Mouse (Mus musculus) heart, postnatal 0 days (tissue): ENCODE results near the gene Bcl3. TPM values are rescaled to one million over a fixed set of nuclear protein-coding genes. Genes with fewer than 3 reads are reported as not detected.
A peak's percentile ranks its signal among the peaks of the same experiment; 100 is the strongest.
"Not testable (repeated sequence)": the region's sequence is repeated elsewhere in the genome, so short reads cannot be mapped to it uniquely, and the experiment has no call there.

Source experiments
- ATAC-seq: fragments of 200-750 bp; cut with Nextera tagmentation; 2 replicates; pipeline ENCODE4 v1.8.0; 2017; ENCODE audit warnings: low read depth, moderate number of reproducible peaks, moderate library complexity; ENCODE audit not compliant: insufficient read depth
- DNase-seq: peaks from one replicate; pipeline ENCODE4 v3.0.0-alpha.2; 2016; ENCODE audit warnings: low spot score
- H3K27ac ChIP-seq: fragments of 300-500 bp; sonication (generic); 2 replicates; pipeline ENCODE4 v1.5.1; 2014; ENCODE audit warnings: low read depth, mild to moderate bottlenecking
- H3K27me3 ChIP-seq: fragments of 300-500 bp; sonication (generic); 2 replicates; pipeline ENCODE4 v1.6.1; 2014; ENCODE audit warnings: low read length, mixed read lengths; ENCODE audit not compliant: control insufficient read depth, insufficient read depth
- H3K36me3 ChIP-seq: fragments of 300-500 bp; sonication (generic); replicated peaks from 2 replicates; pipeline ENCODE4 v1.6.1; 2014; ENCODE audit warnings: low read length, mixed read lengths; ENCODE audit not compliant: control insufficient read depth, insufficient read depth
- H3K4me1 ChIP-seq: fragments of 300-500 bp; sonication (generic); 2 replicates; pipeline ENCODE4 v1.6.1; 2014; ENCODE audit warnings: antibody characterized with exemption; ENCODE audit not compliant: control insufficient read depth, insufficient read depth
- H3K4me2 ChIP-seq: fragments of 300-500 bp; sonication (generic); 2 replicates; pipeline ENCODE4 v1.6.1; 2014; ENCODE audit warnings: low read depth, mild to moderate bottlenecking, low read length, moderate library complexity
- H3K4me3 ChIP-seq: fragments of 300-500 bp; sonication (generic); 2 replicates; pipeline ENCODE4 v1.5.1; 2014; ENCODE audit warnings: low read depth, low read length
- H3K9ac ChIP-seq: fragments of 300-500 bp; sonication (generic); replicated peaks from 2 replicates; pipeline ENCODE4 v1.6.1; 2014; ENCODE audit warnings: low read depth, low read length, mixed read lengths
- H3K9me3 ChIP-seq: fragments of 300-500 bp; sonication (generic); replicated peaks from 2 replicates; pipeline ENCODE4 v1.6.1; 2016; ENCODE audit warnings: low read length; ENCODE audit not compliant: control insufficient read depth
- CTCF ChIP-seq: IDR thresholded peaks from 2 replicates; pipeline ENCODE4 v1.5.1; 2016; ENCODE audit warnings: antibody characterized with exemption, control low read depth, low read depth
- EP300 ChIP-seq: IDR thresholded peaks from 2 replicates; pipeline ENCODE4 v1.6.1; 2016; ENCODE audit warnings: antibody characterized with exemption, low read depth
- WGBS: fragments of 180-500 bp; shearing (Covaris S2); extraction: QIAGEN DNeasy Blood & Tissue Kit; methylation state at CpG from one replicate; pipeline ENCODE4 v1.1.7; 2014; 5-methylcytosine and 5-hydroxymethylcytosine counted together
- polyA plus RNA-seq: library from polyadenylated mRNA; unstranded; fragments of >200 nt; fragmentation: Nextera tagmentation; extraction: Ambion mirVana; gene quantifications from 2 replicates; pipeline ENCODE4 v1.2.1, GENCODE M21; 2015
- total RNA-seq: library from RNA; depleted of rRNA; stranded (reverse); fragments of >200 nt; gene quantifications from 2 replicates; pipeline ENCODE4 v1.2.3, GENCODE M21; 2014; ENCODE audit warnings: low replicate concordance

The Bcl3 gene
- total and polyA plus RNA-seq, 2 experiments from 2014 or later, result 1.6 to 6.7 TPM

DNA sequence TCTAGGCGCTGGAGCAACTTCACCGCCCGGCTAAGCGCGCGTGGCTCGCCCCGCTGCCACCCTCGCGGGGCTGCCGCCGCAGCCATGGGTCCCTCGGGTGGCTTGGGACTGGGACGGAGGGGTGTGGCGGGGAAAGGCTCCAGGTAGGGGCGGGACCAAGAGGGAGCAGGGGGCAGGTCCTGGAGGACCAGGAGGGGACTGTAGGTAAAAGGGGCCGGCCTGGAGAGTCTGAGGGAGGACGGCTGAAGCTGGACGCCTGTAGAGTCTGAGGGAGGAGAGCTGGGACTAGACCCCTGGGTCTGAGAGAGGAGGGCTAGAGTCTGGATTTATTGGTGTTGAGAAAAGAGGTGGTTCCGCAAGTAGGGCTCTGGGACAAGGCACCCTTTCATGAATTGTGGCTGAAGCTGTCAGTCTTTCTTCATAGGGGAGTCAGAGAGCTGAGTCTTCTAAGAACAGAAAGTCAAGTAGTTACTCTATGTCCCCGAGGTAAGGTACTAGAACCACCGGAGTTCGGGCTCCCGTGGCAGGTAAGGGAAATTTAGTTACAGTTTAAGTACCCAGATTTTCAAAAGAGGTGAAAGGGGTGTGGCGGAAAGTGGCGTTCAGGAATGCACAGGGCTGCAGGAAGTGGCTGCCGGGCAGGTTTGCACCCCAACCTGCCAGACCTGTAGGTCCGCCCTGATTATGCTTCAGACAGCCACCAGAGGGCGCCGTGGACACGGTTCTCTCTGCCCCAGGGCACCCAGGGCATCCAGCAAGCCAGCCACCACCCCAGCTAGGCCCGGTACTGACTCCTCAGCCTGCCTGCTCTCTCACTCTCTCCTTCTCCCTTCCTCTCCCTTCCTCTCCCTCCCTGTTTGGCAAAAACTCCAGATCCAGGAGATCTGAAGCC is 25.6 kb downstream of the Bcl3 start, which contains the start of gene Cblc:
Gene Cblc (minus strand): TSS at position 113 of the 892 bp plus-strand sequence.
- peak; percentile 81 for ATAC-seq
- H3K27me3 ChIP-seq, result peaks cover 18% of the 10 kb centered on the region
- H3K4me2 ChIP-seq, result peak within 1 kb of the TSS; percentile 50
- 3% methylated on average over 28 of the region's 32 CpGs for WGBS
- TF ChIP-seq EP300 (no peak), CTCF (peak; percentile 78)
- H3K36me3 ChIP-seq, result no peaks in the 10 kb centered on the region
- no peak within 1 kb of the TSS for H3K27ac ChIP-seq
- no peaks in the 10 kb centered on the region for H3K9me3 ChIP-seq
- peak within 1 kb of the TSS; percentile 16 for H3K4me3 ChIP-seq
- peaks cover 7% of the 10 kb centered on the region; the same call in 1 of the 2 replicates for H3K4me1 ChIP-seq
- peak; percentile 54 for DNase-seq
- H3K9ac ChIP-seq, result no peak within 1 kb of the TSS

GRCm38 (mm10) chr7:19796254-19796653 is 26.3 kb downstream of the Bcl3 start:
- peak overlapping the region; percentile 16; the same call in 1 of the 2 replicates for H3K4me3 ChIP-seq
- DNase-seq (no peak), ATAC-seq (no peak)
- peaks cover 7% of the 10 kb centered on the region; the same call in 1 of the 2 replicates for H3K4me1 ChIP-seq
- H3K9ac ChIP-seq, result no peak overlapping the region
- H3K36me3 ChIP-seq, result no peaks in the 10 kb centered on the region
- H3K9me3 ChIP-seq, result no peaks in the 10 kb centered on the region
- H3K4me2 ChIP-seq, result peak overlapping the region; percentile 50; the same call in 1 of the 2 replicates
- WGBS, result 16% methylated on average over 18 of the region's 18 CpGs
- H3K27me3 ChIP-seq, result peaks cover 18% of the 10 kb centered on the region
- no peak overlapping the region for H3K27ac ChIP-seq
- TF ChIP-seq EP300, result no peak
- no peak for TF ChIP-seq CTCF

DNA sequence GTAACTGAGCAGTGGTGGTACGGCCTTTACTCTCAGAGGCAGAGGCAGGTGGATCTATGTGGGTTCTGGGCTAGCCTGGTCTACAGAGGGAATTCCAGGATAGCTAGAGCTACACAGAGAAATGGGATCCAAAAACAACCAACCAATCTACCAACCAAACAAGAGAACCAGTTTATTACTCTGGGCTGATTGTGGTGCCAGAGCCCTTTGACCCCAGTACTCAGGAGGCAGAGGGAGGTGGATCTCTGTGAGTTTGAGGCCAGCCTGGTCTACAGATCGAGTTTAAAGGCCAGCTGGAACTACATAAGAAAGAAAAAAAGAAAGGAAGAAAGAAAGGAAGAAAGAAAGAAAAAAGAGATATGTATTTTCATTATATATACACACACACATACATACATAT is 27.3 kb downstream of the Bcl3 start:
- ATAC-seq (no peak), DNase-seq (no peak)
- H3K36me3 ChIP-seq, result no peaks in the 10 kb centered on the region
- H3K4me2 ChIP-seq, result no peak overlapping the region
- no peaks in the 10 kb centered on the region for H3K9me3 ChIP-seq
- H3K27ac ChIP-seq, result no peak overlapping the region
- peaks cover 18% of the 10 kb centered on the region for H3K27me3 ChIP-seq
- WGBS, result 58% methylated on average over 2 of the region's 2 CpGs
- no peak overlapping the region for H3K4me3 ChIP-seq
- H3K4me1 ChIP-seq, result peaks cover 7% of the 10 kb centered on the region; the same call in 1 of the 2 replicates
- H3K9ac ChIP-seq, result no peak overlapping the region
- TF ChIP-seq EP300, result no peak
- TF ChIP-seq CTCF, result no peak

DNA sequence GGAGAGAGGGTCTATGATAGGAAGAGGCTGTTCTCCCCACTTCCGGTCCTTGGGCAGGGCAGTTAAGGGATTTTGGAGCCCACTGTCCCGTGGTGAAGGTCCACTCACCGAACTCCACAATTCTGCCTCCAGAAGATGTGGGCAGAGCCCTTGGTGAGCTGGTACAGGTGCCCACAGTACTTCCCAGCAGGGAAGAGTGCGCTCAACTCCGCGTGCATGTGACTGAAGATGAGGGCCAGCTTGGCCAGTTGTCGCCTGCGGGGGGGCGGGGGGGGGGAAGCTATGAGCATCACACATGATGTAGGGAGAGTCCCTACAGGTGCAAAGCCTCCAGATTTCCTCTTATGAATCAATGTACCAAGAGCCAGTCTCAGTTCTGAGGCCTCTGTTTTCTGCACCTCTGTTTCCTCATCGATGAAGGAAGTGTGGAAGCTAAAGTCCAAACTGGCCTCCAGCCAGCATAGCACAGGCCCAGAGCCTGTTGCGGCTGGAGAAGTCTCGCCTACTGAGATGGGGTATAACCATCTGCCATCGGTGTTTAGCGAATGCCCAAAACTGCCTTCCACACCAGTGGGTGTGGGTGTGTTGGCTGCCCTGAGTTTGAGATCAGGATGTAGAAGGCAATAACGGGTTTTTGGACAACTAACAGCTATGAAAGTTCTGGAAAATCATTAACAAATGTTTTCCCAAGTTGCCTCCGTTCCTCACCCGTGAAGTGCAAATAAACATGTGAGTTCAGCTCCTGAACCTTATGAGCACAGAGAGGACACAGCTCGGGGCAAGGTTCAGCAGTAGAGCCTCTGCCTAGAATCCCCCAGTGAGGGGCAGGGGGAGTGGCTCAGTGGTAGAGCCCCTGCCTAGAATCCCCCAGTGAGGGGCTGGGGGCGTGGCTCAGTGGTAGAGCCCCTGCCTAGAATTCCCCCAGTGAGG is 29.6 kb downstream of the Bcl3 start:
- no peaks in the 10 kb centered on the region for H3K36me3 ChIP-seq
- ATAC-seq (no peak), DNase-seq (no peak)
- no peak for TF ChIP-seq CTCF
- no peak for TF ChIP-seq EP300
- H3K9ac ChIP-seq, result no peak overlapping the region
- no peak overlapping the region for H3K4me3 ChIP-seq
- no peaks in the 10 kb centered on the region for H3K9me3 ChIP-seq
- WGBS, result 78% methylated on average over 19 of the region's 19 CpGs
- H3K4me2 ChIP-seq, result no peak overlapping the region
- peaks cover 7% of the 10 kb centered on the region; the same call in 1 of the 2 replicates for H3K4me1 ChIP-seq
- H3K27me3 ChIP-seq, result peaks cover 18% of the 10 kb centered on the region
- no peak overlapping the region for H3K27ac ChIP-seq

DNA sequence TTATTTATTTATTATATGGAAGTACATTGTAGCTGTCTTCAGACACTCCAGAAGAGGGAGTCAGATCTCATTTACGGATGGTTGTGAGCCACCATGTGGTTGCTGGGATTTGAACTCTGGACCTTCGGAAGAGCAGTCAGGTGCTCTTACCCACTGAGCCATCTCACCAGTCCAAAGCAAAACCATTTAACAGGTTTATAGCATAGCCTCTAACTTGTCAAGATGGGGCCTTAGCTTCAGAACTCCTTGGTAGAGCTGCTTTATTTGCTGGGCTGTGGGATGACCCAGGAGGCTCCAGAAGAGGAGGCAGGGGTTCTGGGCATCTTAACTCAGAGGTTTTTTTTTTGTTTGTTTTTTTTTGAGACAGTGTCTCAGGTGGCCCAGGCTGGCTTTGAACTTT is 31.1 kb downstream of the Bcl3 start:
- not testable (repeated sequence) for H3K4me1 ChIP-seq, H3K4me3 ChIP-seq, H3K27me3 ChIP-seq, H3K9me3 ChIP-seq, DNase-seq, ATAC-seq, H3K9ac ChIP-seq, H3K27ac ChIP-seq, H3K4me2 ChIP-seq, H3K36me3 ChIP-seq
- WGBS, result 78% methylated on average over 2 of the region's 2 CpGs
